Comparison of ENCODE assay signal across 8 mouse cellular contexts in genomic region chr7:10495578-10495977, GRCm38 (mm10). TPM values are rescaled to one million over a fixed set of nuclear protein-coding genes. Genes with fewer than 3 reads are reported as not detected.
DNase-seq lines count a peak whose midpoint lies in the region; ATAC-seq and TF ChIP-seq lines count a peak whose summit lies in the region.

No protein-coding gene starts in this region.

- no peak overlapping the region for H3K9ac ChIP-seq in intestine, postnatal 0 days (ENCODE audit: low read depth, low read length)
- peak overlapping the region; percentile 41; the same call in 1 of the 2 replicates for H3K9ac ChIP-seq in neural tube, embryonic 13.5 days

- 33% methylated on average over 6 of the region's 6 CpGs for WGBS in intestine, postnatal 0 days
- 30% methylated on average over 6 of the region's 6 CpGs for WGBS in neural tube, embryonic 13.5 days

- H3K4me2 ChIP-seq in intestine, postnatal 0 days (replicated peaks; ENCODE audit: low read depth): peak overlapping the region; percentile 79
- H3K4me2 ChIP-seq in neural tube, embryonic 13.5 days: peak overlapping the region; percentile 80

- DNase-seq in left cerebral cortex, adult 2 months (ENCODE audit: extremely low spot score in 1 of 2, low spot score in 2 of 2): no peak
- no peak for DNase-seq in left cerebral cortex, adult 8-10 months (ENCODE audit: low spot score in 2 of 2)
- DNase-seq in cerebellum, adult 18-20 months: no peak
- no peak for DNase-seq in gastrocnemius, adult 8-10 months (ENCODE audit: low spot score in 2 of 2)
- no peak for DNase-seq in left cerebral cortex, adult 11 months (ENCODE audit: low spot score)

- H3K27me3 ChIP-seq in erythroblast, embryonic 14.5 days (ENCODE audit: control insufficient read depth): no peaks in the 10 kb centered on the region
- H3K27me3 ChIP-seq in intestine, postnatal 0 days (replicated peaks; ENCODE audit: control insufficient read depth, insufficient read depth, low read length): no peaks in the 10 kb centered on the region
- H3K27me3 ChIP-seq in neural tube, embryonic 13.5 days: no peaks in the 10 kb centered on the region

- H3K4me3 ChIP-seq in left cerebral cortex, adult 2 months: peak overlapping the region; percentile 64
- peak overlapping the region; percentile 80 for H3K4me3 ChIP-seq in erythroblast, embryonic 14.5 days (replicated peaks)
- H3K4me3 ChIP-seq in intestine, postnatal 0 days (ENCODE audit: low read depth, low read length): no peak overlapping the region; the same call in 1 of the 2 replicates
- peak overlapping the region; percentile 70 for H3K4me3 ChIP-seq in neural tube, embryonic 13.5 days

- peaks cover 20% of the 10 kb centered on the region for H3K36me3 ChIP-seq in erythroblast, embryonic 14.5 days (ENCODE audit: control insufficient read depth)
- H3K36me3 ChIP-seq in intestine, postnatal 0 days (ENCODE audit: control insufficient read depth, insufficient read depth): peaks cover 4% of the 10 kb centered on the region; the same call in 1 of the 2 replicates
- H3K36me3 ChIP-seq in neural tube, embryonic 13.5 days: peaks cover 26% of the 10 kb centered on the region

- no peak for ATAC-seq in intestine, postnatal 0 days
- ATAC-seq in neural tube, embryonic 13.5 days (ENCODE audit: low read depth): no peak; the same call in none of the 2 replicates

- peaks cover 15% of the 10 kb centered on the region for H3K4me1 ChIP-seq in erythroblast, embryonic 14.5 days (ENCODE audit: control insufficient read depth)
- no peaks in the 10 kb centered on the region for H3K4me1 ChIP-seq in intestine, postnatal 0 days (replicated peaks; ENCODE audit: control insufficient read depth, insufficient read depth, low read length)
- peaks cover 25% of the 10 kb centered on the region for H3K4me1 ChIP-seq in neural tube, embryonic 13.5 days (replicated peaks)

- no peak for TF ChIP-seq CTCF in left cerebral cortex, adult 2 months (IDR thresholded peaks at IDR 0.05)
- no peak for TF ChIP-seq CTCF in intestine, postnatal 0 days (IDR thresholded peaks at IDR 0.05; ENCODE audit: low read depth)

- H3K9me3 ChIP-seq in erythroblast, embryonic 14.5 days (ENCODE audit: control insufficient read depth, low read length): no peaks in the 10 kb centered on the region
- H3K9me3 ChIP-seq in intestine, postnatal 0 days (ENCODE audit: control insufficient read depth): no peaks in the 10 kb centered on the region
- H3K9me3 ChIP-seq in neural tube, embryonic 13.5 days: no peaks in the 10 kb centered on the region

- intact Hi-C loops in left cerebral cortex, adult 2 months (cut with DNase I): no loop called here

- H3K27ac ChIP-seq in left cerebral cortex, adult 2 months: no peak overlapping the region
- H3K27ac ChIP-seq in intestine, postnatal 0 days (ENCODE audit: low read depth, low read length): no peak overlapping the region
- 0 out of 2 replicates have a peak overlapping the region, but pooled peaks have one; percentile 23 for H3K27ac ChIP-seq in neural tube, embryonic 13.5 days (replicated peaks)

RNA-seq across cellular contexts. Expression of gene Zik1, which starts 0.4 kb away (rescaled TPM):
- total RNA-seq in left cerebral cortex, adult 2 months (2021): 10 to 100 TPM; 15.0 to 15.7 TPM
- total RNA-seq in left cerebral cortex, adult 8-10 months (2022): 10 to 100 TPM; 15.0 to 18.0 (median 16.5) TPM
- not detected in 2 replicates for polyA plus RNA-seq in erythroblast, embryonic 14.5 days (2012)
- 1.6 and 1.8 TPM in 2 replicates for polyA plus RNA-seq in intestine, postnatal 0 days (2015; fragmentation: Nextera tagmentation; extraction: Ambion mirVana)
- 36.2 and 39.3 TPM in 2 replicates for polyA plus RNA-seq in neural tube, embryonic 13.5 days (2015; fragmentation: Nextera tagmentation; extraction: Ambion mirVana)
- total RNA-seq in gastrocnemius, adult 8-10 months (2022): 1 to 10 TPM; 1.1 to 1.4 (median 1.2) TPM

RNA-seq across cellular contexts. Expression of gene Vmn1r67, which starts 52.4 kb away (rescaled TPM):
- not detected for total RNA-seq in left cerebral cortex, adult 2 months (2021)
- total RNA-seq in left cerebral cortex, adult 8-10 months (2022): not detected
- not detected in 2 replicates for polyA plus RNA-seq in erythroblast, embryonic 14.5 days (2012)
- not detected in 2 replicates for polyA plus RNA-seq in intestine, postnatal 0 days (2015; fragmentation: Nextera tagmentation; extraction: Ambion mirVana)
- not detected in 2 replicates for polyA plus RNA-seq in neural tube, embryonic 13.5 days (2015; fragmentation: Nextera tagmentation; extraction: Ambion mirVana)
- not detected for total RNA-seq in gastrocnemius, adult 8-10 months (2022)

Comparison
In these comparisons a context has a peak if more than half of its experiments do, and no peak if none do; other contexts are left out.
1. RNA of gene Zik1, which starts 0.4 kb away (total RNA-seq): 15.0 to 18.0 TPM in left cerebral cortex, adult 8-10 months and 15.0 to 15.7 TPM in left cerebral cortex, adult 2 months; 1.1 to 1.4 TPM in gastrocnemius, adult 8-10 months; every median in the first group is over 4 times any median in the second.